Mouse (Mus musculus): ENCODE data around the gene Eef1akmt2. TPM values are rescaled to one million over a fixed set of nuclear protein-coding genes. Genes with fewer than 3 reads are reported as not detected.
A peak's percentile ranks its signal among the peaks of the same experiment; 100 is the strongest.

Gene Eef1akmt2
- polyA plus RNA-seq, 1 experiment from 2014 or later, result 76.6 TPM

DNA sequence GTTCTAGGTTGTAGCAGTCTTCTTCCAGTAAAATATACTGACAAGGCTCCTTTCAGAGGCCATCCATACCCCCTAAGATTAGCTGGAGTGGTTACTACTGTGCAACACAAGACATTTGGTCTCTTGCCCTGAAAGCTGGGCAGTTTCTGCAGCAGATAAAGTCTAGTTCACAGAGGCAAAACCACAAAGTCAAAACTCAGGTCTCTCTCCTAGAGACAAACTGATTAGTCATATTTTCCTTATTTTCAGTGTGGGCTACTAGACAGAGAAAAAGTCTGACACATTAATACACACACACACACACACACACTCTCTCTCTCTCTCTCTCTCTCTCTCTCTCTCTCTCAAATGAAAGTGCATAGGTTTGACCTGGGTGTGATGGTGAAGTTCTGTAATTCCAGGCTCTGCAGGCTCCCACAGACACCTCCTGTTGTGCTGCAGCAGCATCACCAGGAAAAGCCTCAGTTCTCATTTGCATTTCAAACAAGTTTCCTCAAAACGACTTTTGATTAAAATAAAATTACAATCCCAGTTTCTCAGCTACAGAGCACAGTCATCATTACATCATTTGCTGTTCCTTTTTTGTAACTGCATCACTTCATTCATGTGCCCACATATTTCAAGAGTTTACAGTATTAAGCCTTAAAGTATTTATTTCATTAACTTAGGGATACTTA is 28.0 kb downstream of the Eef1akmt2 start:
- ATAC-seq (replicated peaks; ENCODE audit: low FRiP score, low read depth) (no peak), DNase-seq (ENCODE audit: low spot score) (no peak)
- 21% methylated on average over 1 of the region's 1 CpGs for WGBS
- Histone ChIP-seq H3K4me2 (ENCODE audit: low read length) (no peak overlapping the region), H3K4me1 (replicated peaks; ENCODE audit: insufficient read depth, low read length) (no peaks in the 10 kb centered on the region), H3K4me3 (replicated peaks; ENCODE audit: low read depth, low read length) (no peak overlapping the region), H3K27me3 (ENCODE audit: insufficient read depth, low read length) (no peaks in the 10 kb centered on the region), H3K9ac (ENCODE audit: low read depth, low read length) (no peak overlapping the region), H3K9me3 (replicated peaks; ENCODE audit: low read length) (no peaks in the 10 kb centered on the region), H3K36me3 (ENCODE audit: insufficient read depth, low read length) (peaks cover 16% of the 10 kb centered on the region), H3K27ac (no peak overlapping the region)
- TF ChIP-seq CTCF (IDR thresholded peaks at IDR 0.05; ENCODE audit: low read depth), result no peak

DNA sequence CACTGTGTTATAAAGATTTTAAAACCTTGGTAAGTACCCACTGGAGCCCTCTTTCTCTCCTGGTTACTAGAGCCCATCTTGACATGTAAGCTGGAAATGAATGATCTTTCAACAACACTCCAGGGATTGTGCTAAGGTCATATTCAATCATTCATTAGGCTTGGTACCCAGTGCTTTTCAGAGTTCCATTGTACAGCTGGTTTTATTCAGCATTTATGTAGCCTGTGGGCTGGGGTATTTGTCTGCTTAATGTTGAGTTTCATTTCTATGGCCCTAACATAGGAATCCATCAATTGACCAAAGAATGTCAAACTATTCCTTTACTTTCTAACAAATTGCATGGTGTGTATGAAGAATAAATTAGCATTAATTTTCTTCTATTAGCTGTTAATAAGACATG is 28.6 kb downstream of the Eef1akmt2 start:
- Histone ChIP-seq H3K4me2 (ENCODE audit: low read length) (no peak overlapping the region), H3K4me3 (replicated peaks; ENCODE audit: low read depth, low read length) (no peak overlapping the region), H3K27me3 (ENCODE audit: insufficient read depth, low read length) (no peaks in the 10 kb centered on the region), H3K9me3 (replicated peaks; ENCODE audit: low read length) (no peaks in the 10 kb centered on the region), H3K4me1 (replicated peaks; ENCODE audit: insufficient read depth, low read length) (no peaks in the 10 kb centered on the region), H3K36me3 (ENCODE audit: insufficient read depth, low read length) (peaks cover 16% of the 10 kb centered on the region), H3K27ac (no peak overlapping the region), H3K9ac (ENCODE audit: low read depth, low read length) (no peak overlapping the region)
- TF ChIP-seq CTCF (IDR thresholded peaks at IDR 0.05; ENCODE audit: low read depth), result no peak
- no peak for ATAC-seq (replicated peaks; ENCODE audit: low FRiP score, low read depth)
- DNase-seq (ENCODE audit: low spot score), result no peak

GRCm38 (mm10) chr7:132820692-132821091 is 31.8 kb downstream of the Eef1akmt2 start:
- Histone ChIP-seq H3K4me1 (replicated peaks; ENCODE audit: insufficient read depth, low read length) (no peaks in the 10 kb centered on the region), H3K9me3 (replicated peaks; ENCODE audit: low read length) (no peaks in the 10 kb centered on the region), H3K27me3 (ENCODE audit: insufficient read depth, low read length) (no peaks in the 10 kb centered on the region), H3K27ac (no peak overlapping the region), H3K4me3 (replicated peaks; ENCODE audit: low read depth, low read length) (no peak overlapping the region), H3K9ac (ENCODE audit: low read depth, low read length) (no peak overlapping the region), H3K4me2 (ENCODE audit: low read length) (no peak overlapping the region), H3K36me3 (ENCODE audit: insufficient read depth, low read length) (peaks cover 5% of the 10 kb centered on the region; the same call in 1 of the 2 replicates)
- ATAC-seq (replicated peaks; ENCODE audit: low FRiP score, low read depth) (no peak), DNase-seq (ENCODE audit: low spot score) (no peak)
- 78% methylated on average over 3 of the region's 3 CpGs for WGBS
- TF ChIP-seq CTCF (IDR thresholded peaks at IDR 0.05; ENCODE audit: low read depth), result no peak

- no peak overlapping the region for H3K4me2 ChIP-seq (ENCODE audit: low read length)
- DNase-seq (ENCODE audit: low spot score), result no peak
- no peak overlapping the region for H3K4me3 ChIP-seq (replicated peaks; ENCODE audit: low read depth, low read length)
- WGBS, result 96% methylated on average over 6 of the region's 6 CpGs
- no peaks in the 10 kb centered on the region for H3K4me1 ChIP-seq (replicated peaks; ENCODE audit: insufficient read depth, low read length)
- H3K9ac ChIP-seq (ENCODE audit: low read depth, low read length), result no peak overlapping the region
- no peak overlapping the region for H3K27ac ChIP-seq
- H3K36me3 ChIP-seq (ENCODE audit: insufficient read depth, low read length), result no peaks in the 10 kb centered on the region
- H3K9me3 ChIP-seq (replicated peaks; ENCODE audit: low read length), result no peaks in the 10 kb centered on the region
- no peaks in the 10 kb centered on the region for H3K27me3 ChIP-seq (ENCODE audit: insufficient read depth, low read length)
- no peak for TF ChIP-seq CTCF (IDR thresholded peaks at IDR 0.05; ENCODE audit: low read depth)
- ATAC-seq (replicated peaks; ENCODE audit: low FRiP score, low read depth), result no peak
Measured at GRCm38 (mm10) chr7:132817056-132817455, 35.4 kb downstream of the Eef1akmt2 start.

DNA sequence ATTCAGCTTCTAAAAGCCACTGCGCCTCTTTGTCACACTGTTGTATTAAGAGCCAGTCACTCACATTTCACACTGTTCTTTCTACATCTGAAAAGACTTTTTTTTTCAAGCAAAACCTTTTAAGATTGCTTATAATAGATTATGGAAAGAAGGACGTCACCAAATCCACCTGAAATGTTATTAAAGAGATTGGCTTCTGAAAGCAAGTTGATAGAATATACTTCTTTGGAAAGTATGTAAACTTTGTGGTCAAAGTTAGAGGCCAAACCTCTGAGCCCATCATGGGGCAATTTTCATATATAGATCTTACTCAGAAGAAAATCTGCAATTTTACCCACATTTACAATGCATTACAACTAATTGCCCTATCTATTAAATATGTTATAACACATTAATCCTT is 35.9 kb downstream of the Eef1akmt2 start:
- no peak for DNase-seq (ENCODE audit: low spot score)
- TF ChIP-seq CTCF (IDR thresholded peaks at IDR 0.05; ENCODE audit: low read depth), result no peak
- ATAC-seq (replicated peaks; ENCODE audit: low FRiP score, low read depth), result no peak
- Histone ChIP-seq H3K27me3 (ENCODE audit: insufficient read depth, low read length) (no peaks in the 10 kb centered on the region), H3K36me3 (ENCODE audit: insufficient read depth, low read length) (no peaks in the 10 kb centered on the region), H3K4me3 (replicated peaks; ENCODE audit: low read depth, low read length) (no peak overlapping the region), H3K27ac (no peak overlapping the region), H3K4me2 (ENCODE audit: low read length) (no peak overlapping the region), H3K9me3 (replicated peaks; ENCODE audit: low read length) (no peaks in the 10 kb centered on the region), H3K9ac (ENCODE audit: low read depth, low read length) (no peak overlapping the region), H3K4me1 (replicated peaks; ENCODE audit: insufficient read depth, low read length) (peaks cover 2% of the 10 kb centered on the region; the same call in 1 of the 2 replicates)
- 92% methylated on average over 2 of the region's 2 CpGs for WGBS

DNA sequence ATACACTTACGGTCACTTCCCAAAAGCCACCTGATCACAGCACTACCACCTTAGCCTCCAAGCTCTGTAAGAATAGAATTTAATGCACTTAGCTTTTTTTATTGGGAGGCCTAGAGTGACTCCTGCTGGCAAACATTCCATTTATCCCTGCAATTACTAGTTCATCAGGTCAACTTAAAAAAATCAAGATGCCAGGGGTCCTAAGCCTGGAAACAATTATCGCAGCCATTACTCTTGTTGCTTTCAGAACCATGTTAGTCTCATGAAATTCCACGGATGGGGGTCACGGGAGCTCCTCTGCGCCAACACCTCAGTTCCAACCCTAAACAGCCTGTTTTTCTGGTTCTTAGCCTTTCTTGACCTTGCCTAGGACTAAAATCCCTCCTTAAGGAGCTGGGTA is 37.4 kb downstream of the Eef1akmt2 start:
- no peaks in the 10 kb centered on the region for H3K36me3 ChIP-seq (ENCODE audit: insufficient read depth, low read length)
- H3K4me1 ChIP-seq (replicated peaks; ENCODE audit: insufficient read depth, low read length), result peaks cover 16% of the 10 kb centered on the region
- WGBS, result 75% methylated on average over 5 of the region's 5 CpGs
- no peak for ATAC-seq (replicated peaks; ENCODE audit: low FRiP score, low read depth)
- H3K27me3 ChIP-seq (ENCODE audit: insufficient read depth, low read length), result no peaks in the 10 kb centered on the region
- H3K4me3 ChIP-seq (replicated peaks; ENCODE audit: low read depth, low read length), result no peak overlapping the region
- no peaks in the 10 kb centered on the region for H3K9me3 ChIP-seq (replicated peaks; ENCODE audit: low read length)
- TF ChIP-seq CTCF (IDR thresholded peaks at IDR 0.05; ENCODE audit: low read depth), result peak; percentile 52
- no peak for DNase-seq (ENCODE audit: low spot score)
- H3K27ac ChIP-seq, result no peak overlapping the region
- no peak overlapping the region for H3K9ac ChIP-seq (ENCODE audit: low read depth, low read length)
- H3K4me2 ChIP-seq (ENCODE audit: low read length), result no peak overlapping the region

GRCm38 (mm10) chr7:132814089-132814450 is 38.4 kb downstream of the Eef1akmt2 start:
- peak overlapping the region; percentile 87 for H3K9ac ChIP-seq (ENCODE audit: low read depth, low read length)
- peak overlapping the region; percentile 92 for H3K4me2 ChIP-seq (ENCODE audit: low read length)
- H3K4me3 ChIP-seq (replicated peaks; ENCODE audit: low read depth, low read length), result peak overlapping the region; percentile 68
- 1% methylated on average over 7 of the region's 7 CpGs for WGBS
- TF ChIP-seq CTCF (IDR thresholded peaks at IDR 0.05; ENCODE audit: low read depth), result no peak
- H3K27me3 ChIP-seq (ENCODE audit: insufficient read depth, low read length), result no peaks in the 10 kb centered on the region
- H3K4me1 ChIP-seq (replicated peaks; ENCODE audit: insufficient read depth, low read length), result peaks cover 27% of the 10 kb centered on the region
- DNase-seq (ENCODE audit: low spot score) (no peak), ATAC-seq (replicated peaks; ENCODE audit: low FRiP score, low read depth) (0 out of 2 replicates have a peak, but pooled peaks have one; percentile 12)
- H3K9me3 ChIP-seq (replicated peaks; ENCODE audit: low read length), result no peaks in the 10 kb centered on the region
- no peaks in the 10 kb centered on the region for H3K36me3 ChIP-seq (ENCODE audit: insufficient read depth, low read length)
- peak overlapping the region; percentile 95 for H3K27ac ChIP-seq
